ENCODE assay signal across 8 mouse cellular contexts in the genomic region with DNA sequence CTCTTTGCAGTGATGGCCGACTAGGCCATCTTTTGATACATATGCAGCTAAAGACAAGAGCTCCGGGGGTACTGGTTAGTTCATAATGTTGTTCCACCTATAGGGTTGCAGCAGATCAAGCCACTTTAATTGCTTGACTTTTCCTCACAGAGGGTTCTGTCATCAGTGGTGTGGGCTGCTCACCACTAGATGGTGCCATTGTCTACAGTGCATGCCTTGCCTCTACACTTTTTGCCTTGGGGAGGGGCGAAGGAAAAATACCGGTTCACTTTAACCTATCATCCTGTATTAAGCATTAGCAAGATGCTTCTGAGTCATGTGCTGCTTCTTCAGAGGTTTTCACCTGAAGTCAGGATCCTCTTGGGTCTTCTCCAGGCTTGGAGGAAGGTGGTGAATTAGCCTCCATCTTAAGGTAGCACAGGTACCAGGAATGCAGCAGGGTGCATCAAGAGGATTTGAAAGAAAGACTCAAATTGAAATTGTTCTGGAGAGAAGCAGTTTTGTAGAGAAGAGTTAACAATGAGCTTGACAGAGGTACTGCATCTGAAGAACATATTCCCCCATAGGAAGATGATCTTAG.
DNase-seq lines count a peak whose midpoint lies in the region; ATAC-seq lines count a peak whose summit lies in the region.

No protein-coding gene starts in this region.

- whole genome bisulfite sequencing in heart, embryonic 10.5 days, result 29% methylated on average over 4 of the region's 4 CpGs
- WGBS in heart, embryonic 12.5 days, result 21% methylated on average over 4 of the region's 4 CpGs
- 36% methylated on average over 4 of the region's 4 CpGs for WGBS in forebrain, embryonic 16.5 days
- 33% methylated on average over 4 of the region's 4 CpGs for WGBS in intestine, embryonic 15.5 days
- 24% methylated on average over 4 of the region's 4 CpGs for WGBS in limb, embryonic 11.5 days

- H3K27me3 ChIP-seq in heart, embryonic 10.5 days (ENCODE audit: insufficient read depth, poor library complexity, severe bottlenecking), result no peaks in the 10 kb centered on the region
- H3K27me3 ChIP-seq in heart, embryonic 12.5 days (replicated peaks), result no peaks in the 10 kb centered on the region
- H3K27me3 ChIP-seq in forebrain, embryonic 16.5 days (replicated peaks; ENCODE audit: control insufficient read depth, insufficient read depth, low read length), result no peaks in the 10 kb centered on the region
- no peaks in the 10 kb centered on the region for H3K27me3 ChIP-seq in intestine, embryonic 15.5 days (replicated peaks)
- H3K27me3 ChIP-seq in limb, embryonic 11.5 days (ENCODE audit: control insufficient read depth, insufficient read depth, low read length), result no peaks in the 10 kb centered on the region
- no peaks in the 10 kb centered on the region for H3K27me3 ChIP-seq in splenic B cell, adult 2 months (ENCODE audit: control insufficient read depth, insufficient read depth, low read length, poor library complexity, severe bottlenecking)

- H3K4me3 ChIP-seq in heart, embryonic 10.5 days, result no peak overlapping the region
- H3K4me3 ChIP-seq in heart, embryonic 12.5 days, result no peak overlapping the region
- H3K4me3 ChIP-seq in forebrain, embryonic 16.5 days (replicated peaks; ENCODE audit: low read length), result no peak overlapping the region
- H3K4me3 ChIP-seq in intestine, embryonic 15.5 days (replicated peaks), result no peak overlapping the region
- no peak overlapping the region for H3K4me3 ChIP-seq in limb, embryonic 11.5 days (ENCODE audit: low read depth, low read length)

- no peaks in the 10 kb centered on the region for H3K36me3 ChIP-seq in heart, embryonic 10.5 days
- no peaks in the 10 kb centered on the region for H3K36me3 ChIP-seq in heart, embryonic 12.5 days
- H3K36me3 ChIP-seq in forebrain, embryonic 16.5 days (ENCODE audit: control insufficient read depth, insufficient read depth), result no peaks in the 10 kb centered on the region
- H3K36me3 ChIP-seq in intestine, embryonic 15.5 days, result no peaks in the 10 kb centered on the region
- H3K36me3 ChIP-seq in limb, embryonic 11.5 days (ENCODE audit: control insufficient read depth, insufficient read depth, low read length), result no peaks in the 10 kb centered on the region
- H3K36me3 ChIP-seq in splenic B cell, adult 2 months (ENCODE audit: control insufficient read depth, insufficient read depth, low read length, poor library complexity, severe bottlenecking), result no peaks in the 10 kb centered on the region

- peaks cover 8% of the 10 kb centered on the region for H3K4me1 ChIP-seq in heart, embryonic 10.5 days
- peaks cover 9% of the 10 kb centered on the region for H3K4me1 ChIP-seq in heart, embryonic 12.5 days (replicated peaks)
- no peaks in the 10 kb centered on the region for H3K4me1 ChIP-seq in forebrain, embryonic 16.5 days (replicated peaks; ENCODE audit: control insufficient read depth, insufficient read depth, low read length)
- H3K4me1 ChIP-seq in intestine, embryonic 15.5 days (replicated peaks), result no peaks in the 10 kb centered on the region
- no peaks in the 10 kb centered on the region for H3K4me1 ChIP-seq in limb, embryonic 11.5 days (ENCODE audit: control insufficient read depth, insufficient read depth, low read length)

- DNase-seq in heart, embryonic 10.5 days (ENCODE audit: low spot score), result peak; percentile 76
- peak; percentile 3 for DNase-seq in cerebellum, adult 11-12 months
- DNase-seq in limb, embryonic 11.5 days (ENCODE audit: low spot score), result peak; percentile 66
- DNase-seq in splenic B cell, adult 2 months (ENCODE audit: low read depth, low spot score), result peak; percentile 55

- ATAC-seq in heart, embryonic 12.5 days (ENCODE audit: insufficient number of reproducible peaks, low FRiP score), result no peak
- ATAC-seq in forebrain, embryonic 16.5 days, result peak; percentile 84
- ATAC-seq in intestine, embryonic 15.5 days, result 0 out of 2 replicates have a peak, but pooled peaks have one; percentile 51
- ATAC-seq in limb, embryonic 11.5 days (ENCODE audit: insufficient number of reproducible peaks, low FRiP score, low TSS enrichment, low read depth), result peak; percentile 39; the same call in 1 of the 2 replicates
- ATAC-seq in monocyte, adult 5-6 weeks (replicated peaks; ENCODE audit: insufficient number of reproducible peaks, low FRiP score, low TSS enrichment, poor library complexity, severe bottlenecking), result peak; percentile 73

- H3K4me2 ChIP-seq in heart, embryonic 12.5 days, result no peak overlapping the region
- H3K4me2 ChIP-seq in forebrain, embryonic 16.5 days (ENCODE audit: low read length), result no peak overlapping the region
- no peak overlapping the region for H3K4me2 ChIP-seq in intestine, embryonic 15.5 days (replicated peaks)
- H3K4me2 ChIP-seq in limb, embryonic 11.5 days (ENCODE audit: low read depth, severe bottlenecking), result no peak overlapping the region

- no peaks in the 10 kb centered on the region for H3K9me3 ChIP-seq in heart, embryonic 10.5 days
- H3K9me3 ChIP-seq in heart, embryonic 12.5 days (replicated peaks), result no peaks in the 10 kb centered on the region
- H3K9me3 ChIP-seq in forebrain, embryonic 16.5 days (ENCODE audit: control insufficient read depth, low read length), result no peaks in the 10 kb centered on the region
- H3K9me3 ChIP-seq in intestine, embryonic 15.5 days, result no peaks in the 10 kb centered on the region
- H3K9me3 ChIP-seq in limb, embryonic 11.5 days (ENCODE audit: control insufficient read depth, low read length), result no peaks in the 10 kb centered on the region

- H3K27ac ChIP-seq in heart, embryonic 10.5 days, result no peak overlapping the region
- H3K27ac ChIP-seq in heart, embryonic 12.5 days (ENCODE audit: poor library complexity, severe bottlenecking), result no peak overlapping the region
- H3K27ac ChIP-seq in forebrain, embryonic 16.5 days (ENCODE audit: low read length), result no peak overlapping the region
- no peak overlapping the region for H3K27ac ChIP-seq in intestine, embryonic 15.5 days
- H3K27ac ChIP-seq in limb, embryonic 11.5 days (replicated peaks; ENCODE audit: low read depth, low read length), result no peak overlapping the region

- no peak overlapping the region for H3K9ac ChIP-seq in heart, embryonic 12.5 days
- no peak overlapping the region for H3K9ac ChIP-seq in forebrain, embryonic 16.5 days (replicated peaks; ENCODE audit: low read depth, low read length)
- H3K9ac ChIP-seq in intestine, embryonic 15.5 days, result no peak overlapping the region
- no peak overlapping the region for H3K9ac ChIP-seq in limb, embryonic 11.5 days (ENCODE audit: low read length)

Comparison
In these comparisons a context has a peak if more than half of its experiments do, and no peak if none do; other contexts are left out.
1. DNase-seq: peak in every context shown above with its lines; median percentile 76 in heart, embryonic 10.5 days; 66 in limb, embryonic 11.5 days; 55 in splenic B cell, adult 2 months; 3 in cerebellum, adult 11-12 months.